In genomic region chr17:24686514-24686913, GRCm38 (mm10) we compare ENCODE assay signal across 9 mouse cellular contexts. TPM values are rescaled to one million over a fixed set of nuclear protein-coding genes. Genes with fewer than 3 reads are reported as not detected.
DNase-seq lines count a peak whose midpoint lies in the region; ATAC-seq lines count a peak whose summit lies in the region.
"Had no signal": no experiment of that assay in that cellular context is flagged by ENCODE, and none has a peak within 500 bp of the region (broad histone marks: within the 10 kb centered on the region; RNA-seq: fewer than 3 reads in every experiment).

No protein-coding gene starts in this region.

- peaks cover 5% of the 10 kb centered on the region for H3K36me3 ChIP-seq in hindbrain, embryonic 15.5 days
- peaks cover 3% of the 10 kb centered on the region; the same call in 1 of the 2 replicates for H3K36me3 ChIP-seq in liver, embryonic 11.5 days (ENCODE audit: control insufficient read depth, insufficient read depth, low read length)
- H3K36me3 ChIP-seq in neural tube, embryonic 13.5 days: peaks cover 11% of the 10 kb centered on the region

- H3K9ac ChIP-seq in hindbrain, embryonic 15.5 days: no peak overlapping the region
- no peak overlapping the region for H3K9ac ChIP-seq in liver, embryonic 11.5 days (ENCODE audit: low read depth, low read length)
- H3K9ac ChIP-seq in neural tube, embryonic 13.5 days: no peak overlapping the region
- H3K9ac ChIP-seq: limb, embryonic 15.5 days had no signal

- DNase-seq in gastrocnemius, postnatal 10 days: peak; percentile 37
- DNase-seq in gastrocnemius, adult 8-10 months (ENCODE audit: low spot score in 2 of 2): no peak
- DNase-seq in embryo, embryonic 10 days (ENCODE audit: low spot score): peak; percentile 70
- DNase-seq in liver, embryonic 11.5 days (ENCODE audit: low spot score): no peak
- no peak for DNase-seq in urinary bladder, postnatal 36 days (ENCODE audit: low spot score in 2 of 2)
- DNase-seq in cerebellum, adult 9-10 months: no peak

- H3K4me1 ChIP-seq in hindbrain, embryonic 15.5 days (replicated peaks): peaks cover 36% of the 10 kb centered on the region
- H3K4me1 ChIP-seq in liver, embryonic 11.5 days (replicated peaks; ENCODE audit: control insufficient read depth, insufficient read depth, low read length): peaks cover 21% of the 10 kb centered on the region
- H3K4me1 ChIP-seq in neural tube, embryonic 13.5 days (replicated peaks): peaks cover 39% of the 10 kb centered on the region

- 0 out of 2 replicates have a peak overlapping the region, but pooled peaks have one; percentile 14 for H3K4me2 ChIP-seq in hindbrain, embryonic 15.5 days
- peak overlapping the region; percentile 41 for H3K4me2 ChIP-seq in liver, embryonic 11.5 days
- peak overlapping the region; percentile 31 for H3K4me2 ChIP-seq in neural tube, embryonic 13.5 days

- no peak overlapping the region for H3K4me3 ChIP-seq in hindbrain, embryonic 15.5 days
- H3K4me3 ChIP-seq in liver, embryonic 11.5 days (ENCODE audit: low read depth, low read length): no peak overlapping the region
- no peak overlapping the region for H3K4me3 ChIP-seq in neural tube, embryonic 13.5 days

- no peak overlapping the region for H3K27ac ChIP-seq in hindbrain, embryonic 15.5 days (replicated peaks)
- H3K27ac ChIP-seq in liver, embryonic 11.5 days (ENCODE audit: low read depth, low read length): no peak overlapping the region
- H3K27ac ChIP-seq in neural tube, embryonic 13.5 days (replicated peaks): no peak overlapping the region
- H3K27ac ChIP-seq: limb, embryonic 15.5 days had no signal

- H3K9me3 ChIP-seq in hindbrain, embryonic 15.5 days: no peaks in the 10 kb centered on the region
- H3K9me3 ChIP-seq in liver, embryonic 11.5 days (ENCODE audit: control insufficient read depth, low read length): no peaks in the 10 kb centered on the region
- no peaks in the 10 kb centered on the region for H3K9me3 ChIP-seq in neural tube, embryonic 13.5 days
- H3K9me3 ChIP-seq: limb, embryonic 15.5 days had no signal

- H3K27me3 ChIP-seq in hindbrain, embryonic 15.5 days: peaks cover 7% of the 10 kb centered on the region
- H3K27me3 ChIP-seq in liver, embryonic 11.5 days (replicated peaks; ENCODE audit: control insufficient read depth, insufficient read depth, low read length): peaks cover 49% of the 10 kb centered on the region
- H3K27me3 ChIP-seq in neural tube, embryonic 13.5 days: peaks cover 37% of the 10 kb centered on the region

- 32% methylated on average over 16 of the region's 16 CpGs for WGBS in hindbrain, embryonic 15.5 days
- 32% methylated on average over 16 of the region's 16 CpGs for whole genome bisulfite sequencing in liver, embryonic 11.5 days
- WGBS in neural tube, embryonic 13.5 days: 26% methylated on average over 16 of the region's 16 CpGs

- no peak for ATAC-seq in hindbrain, embryonic 15.5 days (ENCODE audit: low FRiP score, low read depth)
- no peak for ATAC-seq in liver, embryonic 11.5 days (replicated peaks; ENCODE audit: low FRiP score)
- no peak for ATAC-seq in neural tube, embryonic 13.5 days (ENCODE audit: low read depth)

RNA-seq across cellular contexts. Expression of gene Syngr3, which starts 3.2 kb away (rescaled TPM):
- under 1 TPM; 0.16 to 0.52 TPM for total RNA-seq in gastrocnemius, postnatal 10 days (2021)
- total RNA-seq in gastrocnemius, adult 8-10 months (2022): under 1 TPM in 1 of 4 experiments, not detected in 3; 0.17 TPM
- 234 and 241 TPM in 2 replicates for polyA plus RNA-seq in hindbrain, embryonic 15.5 days (2015; fragmentation: Nextera tagmentation; extraction: Ambion mirVana)
- 0.26 and 0.49 TPM in 2 replicates for polyA plus RNA-seq in liver, embryonic 11.5 days (2014; fragmentation: Nextera tagmentation; extraction: Ambion mirVana)
- polyA plus RNA-seq in neural tube, embryonic 13.5 days (2015; fragmentation: Nextera tagmentation; extraction: Ambion mirVana): 94.2 and 114 TPM in 2 replicates

RNA-seq across cellular contexts. Expression of gene Gfer, which starts 9.4 kb away (rescaled TPM):
- total RNA-seq in gastrocnemius, postnatal 10 days (2021): 10 to 100 TPM; 22.2 to 24.6 TPM
- total RNA-seq in gastrocnemius, adult 8-10 months (2022): 10 to 100 TPM; 38.2 to 54.4 (median 44.7) TPM
- 36.5 and 36.6 TPM in 2 replicates for polyA plus RNA-seq in hindbrain, embryonic 15.5 days (2015; fragmentation: Nextera tagmentation; extraction: Ambion mirVana)
- polyA plus RNA-seq in liver, embryonic 11.5 days (2014; fragmentation: Nextera tagmentation; extraction: Ambion mirVana): 64.2 and 74.7 TPM in 2 replicates
- 34.3 and 39.6 TPM in 2 replicates for polyA plus RNA-seq in neural tube, embryonic 13.5 days (2015; fragmentation: Nextera tagmentation; extraction: Ambion mirVana)

RNA-seq across cellular contexts. Expression of gene Noxo1, which starts 9.5 kb away (rescaled TPM):
- total RNA-seq in gastrocnemius, postnatal 10 days (2021): 1 to 10 TPM; 1.6 to 1.9 TPM
- under 1 TPM; 0.22 to 0.70 (median 0.42) TPM for total RNA-seq in gastrocnemius, adult 8-10 months (2022)
- 1.5 and 2.3 TPM in 2 replicates for polyA plus RNA-seq in hindbrain, embryonic 15.5 days (2015; fragmentation: Nextera tagmentation; extraction: Ambion mirVana)
- polyA plus RNA-seq in liver, embryonic 11.5 days (2014; fragmentation: Nextera tagmentation; extraction: Ambion mirVana): 0.56 and 0.58 TPM in 2 replicates
- 1.1 and 1.5 TPM in 2 replicates for polyA plus RNA-seq in neural tube, embryonic 13.5 days (2015; fragmentation: Nextera tagmentation; extraction: Ambion mirVana)

RNA-seq across cellular contexts. Expression of gene Zfp598, which starts 17.0 kb away (rescaled TPM):
- 10 to 100 TPM; 18.0 to 21.0 TPM for total RNA-seq in gastrocnemius, postnatal 10 days (2021)
- total RNA-seq in gastrocnemius, adult 8-10 months (2022): 10 to 100 TPM; 22.4 to 27.6 (median 27.0) TPM
- 20.6 and 24.5 TPM in 2 replicates for polyA plus RNA-seq in hindbrain, embryonic 15.5 days (2015; fragmentation: Nextera tagmentation; extraction: Ambion mirVana)
- 37.4 and 38.3 TPM in 2 replicates for polyA plus RNA-seq in liver, embryonic 11.5 days (2014; fragmentation: Nextera tagmentation; extraction: Ambion mirVana)
- polyA plus RNA-seq in neural tube, embryonic 13.5 days (2015; fragmentation: Nextera tagmentation; extraction: Ambion mirVana): 20.9 and 22.2 TPM in 2 replicates

RNA-seq across cellular contexts. Expression of gene Tbl3, which starts 20.9 kb away (rescaled TPM):
- total RNA-seq in gastrocnemius, postnatal 10 days (2021): 10 to 100 TPM; 16.7 to 19.4 TPM
- total RNA-seq in gastrocnemius, adult 8-10 months (2022): 10 to 100 TPM; 15.9 to 18.6 (median 17.1) TPM
- 64.2 and 64.9 TPM in 2 replicates for polyA plus RNA-seq in hindbrain, embryonic 15.5 days (2015; fragmentation: Nextera tagmentation; extraction: Ambion mirVana)
- polyA plus RNA-seq in liver, embryonic 11.5 days (2014; fragmentation: Nextera tagmentation; extraction: Ambion mirVana): 102 and 109 TPM in 2 replicates
- polyA plus RNA-seq in neural tube, embryonic 13.5 days (2015; fragmentation: Nextera tagmentation; extraction: Ambion mirVana): 58.4 and 64.0 TPM in 2 replicates

Comparison
In these comparisons a context has a peak if more than half of its experiments do, and no peak if none do; other contexts are left out.
1. DNase-seq: peak in gastrocnemius, postnatal 10 days (single experiment) and embryo, embryonic 10 days (single experiment); none in gastrocnemius, adult 8-10 months (0 of 2), liver, embryonic 11.5 days (single experiment), urinary bladder, postnatal 36 days (0 of 2) and cerebellum, adult 9-10 months (single experiment).
2. RNA of gene Syngr3, which starts 3.2 kb away (polyA plus RNA-seq): 234 to 241 TPM in hindbrain, embryonic 15.5 days and 94.2 to 114 TPM in neural tube, embryonic 13.5 days; 0.26 to 0.49 TPM in liver, embryonic 11.5 days; every median in the first group is over 10 times any median in the second.
3. Peak in every context shown above with its lines, with median percentiles within 50 percentile points of each other: H3K4me2 ChIP-seq.